Mouse (Mus musculus) intestine, embryonic 14.5 days (tissue): Measurements from ENCODE around the gene Cse1l. TPM values are rescaled to one million over a fixed set of nuclear protein-coding genes. Genes with fewer than 3 reads are reported as not detected.
A peak's percentile ranks its signal among the peaks of the same experiment; 100 is the strongest.

Experiments
- ATAC-seq: fragments of 200-750 bp; cut with Nextera tagmentation; replicated peaks from 2 replicates; pipeline ENCODE4 v1.8.0; 2017; ENCODE audit warnings: low read depth, moderate number of reproducible peaks, moderate TSS enrichment, moderate library complexity; ENCODE audit not compliant: low FRiP score, low TSS enrichment
- DNase-seq: peaks from one replicate; pipeline ENCODE4 v3.0.0-alpha.2; 2018; ENCODE audit warnings: low spot score
- H3K27ac ChIP-seq: fragments of 300-500 bp; sonication (generic); 2 replicates; pipeline ENCODE4 v1.5.1; 2014; ENCODE audit warnings: low read depth, mild to moderate bottlenecking, control low read depth
- H3K27me3 ChIP-seq: fragments of 300-500 bp; sonication (generic); replicated peaks from 2 replicates; pipeline ENCODE4 v1.6.1; 2014; ENCODE audit warnings: low read length, control low read depth; ENCODE audit not compliant: control insufficient read depth, insufficient read depth
- H3K36me3 ChIP-seq: fragments of 300-500 bp; sonication (generic); 2 replicates; pipeline ENCODE4 v1.6.1; 2014; ENCODE audit warnings: low read length, control low read depth; ENCODE audit not compliant: control insufficient read depth, insufficient read depth
- H3K4me1 ChIP-seq: fragments of 300-500 bp; sonication (generic); replicated peaks from 2 replicates; pipeline ENCODE4 v1.6.1; 2014; ENCODE audit warnings: low read length, control low read depth, mixed read lengths; ENCODE audit not compliant: control insufficient read depth, insufficient read depth
- H3K4me2 ChIP-seq: fragments of 300-500 bp; sonication (generic); 2 replicates; pipeline ENCODE4 v1.6.1; 2014; ENCODE audit warnings: low read length
- H3K4me3 ChIP-seq: fragments of 300-500 bp; sonication (generic); 2 replicates; pipeline ENCODE4 v1.5.1; 2014; ENCODE audit warnings: low read depth, low read length, control low read depth, mixed read lengths
- H3K9ac ChIP-seq: fragments of 300-500 bp; sonication (generic); 2 replicates; pipeline ENCODE4 v1.6.1; 2014; ENCODE audit warnings: mild to moderate bottlenecking, low read length
- H3K9me3 ChIP-seq: fragments of 300-500 bp; sonication (generic); 2 replicates; pipeline ENCODE4 v1.6.1; 2016; ENCODE audit warnings: low read length, control low read depth; ENCODE audit not compliant: control insufficient read depth
- WGBS: fragments of 180-500 bp; shearing (Covaris S2); extraction: QIAGEN DNeasy Blood & Tissue Kit; methylation state at CpG from one replicate; pipeline ENCODE4 v1.1.7; 2014; 5-methylcytosine and 5-hydroxymethylcytosine counted together
- polyA plus RNA-seq: library from polyadenylated mRNA; unstranded; fragments of >200 nt; fragmentation: Nextera tagmentation; extraction: Ambion mirVana; gene quantifications from 2 replicates; pipeline ENCODE4 v1.2.1, GENCODE M21; 2014

Gene Cse1l
- polyA plus RNA-seq, result 131 and 145 TPM in 2 replicates

GRCm38 (mm10) chr2:166905711-166906522, at the start of gene Cse1l:
Cse1l (plus strand) TSS chr2:166906040.
- Histone ChIP-seq H3K4me1 (peaks cover 7% of the 10 kb centered on the region), H3K4me2 (peak within 1 kb of the TSS; percentile 80)
- WGBS, result under 1% methylated on average over 78 of the region's 80 CpGs

GRCm38 (mm10) chr2:166856366-166856765, 49.5 kb upstream of the Cse1l start:
- H3K4me2 ChIP-seq, result no peak overlapping the region
- H3K36me3 ChIP-seq, result peaks cover 73% of the 10 kb centered on the region
- H3K4me3 ChIP-seq, result no peak overlapping the region
- 87% methylated on average over 6 of the region's 6 CpGs for WGBS
- H3K9me3 ChIP-seq, result 0 out of 2 replicates have a peak, but pooled peaks cover 3% of the 10 kb centered on the region
- no peaks in the 10 kb centered on the region for H3K27me3 ChIP-seq
- ATAC-seq (no peak), DNase-seq (no peak)
- H3K27ac ChIP-seq, result no peak overlapping the region
- H3K4me1 ChIP-seq, result no peaks in the 10 kb centered on the region
- H3K9ac ChIP-seq, result no peak overlapping the region

More at GRCm38 (mm10) chr2:166905711-166906522, at the start of gene Cse1l:
- peak within 1 kb of the TSS; percentile 98 for H3K27ac ChIP-seq
- H3K4me3 ChIP-seq, result peak within 1 kb of the TSS; percentile 95
- DNase-seq (peak; percentile 99), ATAC-seq (peak; percentile 99)
- H3K27me3 ChIP-seq, result no peaks in the 10 kb centered on the region
- peak within 1 kb of the TSS; percentile 90 for H3K9ac ChIP-seq
- no peaks in the 10 kb centered on the region for H3K9me3 ChIP-seq
- H3K36me3 ChIP-seq, result peaks cover 7% of the 10 kb centered on the region; the same call in 1 of the 2 replicates

DNA sequence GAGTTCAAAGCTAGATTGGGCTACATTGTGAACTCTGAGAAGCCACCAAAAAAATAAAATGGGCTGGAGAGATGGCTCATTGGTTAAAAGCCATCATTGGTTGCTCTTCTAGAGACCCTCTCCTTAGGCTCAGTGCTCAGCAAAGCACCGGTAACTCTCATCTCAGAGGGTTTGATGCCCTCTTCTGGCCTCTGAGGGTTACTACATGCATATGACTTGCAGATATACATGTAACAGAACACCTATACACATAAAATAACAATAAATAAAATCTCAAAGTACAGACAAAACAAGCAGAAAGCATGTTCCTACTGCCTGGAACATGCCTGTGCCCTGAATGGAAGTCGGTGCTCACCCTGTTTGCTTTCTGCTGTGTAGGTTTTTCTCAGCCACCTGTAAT, 48.7 kb upstream of the Cse1l start:
- no peak for DNase-seq
- no peaks in the 10 kb centered on the region for H3K27me3 ChIP-seq
- ATAC-seq, result no peak
- H3K27ac ChIP-seq, result no peak overlapping the region
- H3K9me3 ChIP-seq, result 0 out of 2 replicates have a peak, but pooled peaks cover 2% of the 10 kb centered on the region
- H3K4me1 ChIP-seq, result no peaks in the 10 kb centered on the region
- H3K36me3 ChIP-seq, result peaks cover 73% of the 10 kb centered on the region
- H3K4me2 ChIP-seq, result no peak overlapping the region
- no peak overlapping the region for H3K4me3 ChIP-seq
- no peak overlapping the region for H3K9ac ChIP-seq
- WGBS, result 85% methylated on average over 2 of the region's 2 CpGs

DNA sequence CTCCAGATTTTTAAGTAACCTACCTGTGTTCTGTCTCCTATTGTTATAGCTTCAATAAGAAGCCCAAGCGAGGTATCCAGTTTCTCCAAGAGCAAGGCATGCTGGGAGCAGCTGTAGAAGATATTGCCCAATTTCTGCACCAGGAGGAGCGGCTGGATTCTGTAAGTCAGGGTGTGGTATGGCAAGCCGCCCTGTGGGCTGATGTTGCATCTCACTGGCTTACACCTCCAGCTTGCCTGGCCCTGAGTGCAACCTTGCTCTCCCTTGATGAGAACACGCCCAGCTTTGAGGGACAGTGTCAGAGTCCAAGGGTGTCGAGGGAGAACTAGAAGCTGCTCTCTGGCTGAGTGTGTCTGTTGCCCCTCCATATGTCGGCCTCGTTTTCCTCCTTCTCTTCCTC, 46.6 kb upstream of the Cse1l start:
- Histone ChIP-seq H3K4me2 (no peak overlapping the region), H3K27ac (no peak overlapping the region), H3K4me1 (no peaks in the 10 kb centered on the region), H3K27me3 (no peaks in the 10 kb centered on the region), H3K4me3 (no peak overlapping the region), H3K9me3 (no peaks in the 10 kb centered on the region), H3K36me3 (peaks cover 71% of the 10 kb centered on the region), H3K9ac (no peak overlapping the region)
- ATAC-seq, result no peak
- 86% methylated on average over 7 of the region's 7 CpGs for WGBS
- no peak for DNase-seq

GRCm38 (mm10) chr2:166862505-166862904, 43.3 kb upstream of the Cse1l start:
- H3K4me2 ChIP-seq, result no peak overlapping the region
- no peak overlapping the region for H3K9ac ChIP-seq
- no peak overlapping the region for H3K27ac ChIP-seq
- ATAC-seq, result no peak
- peaks cover 82% of the 10 kb centered on the region for H3K36me3 ChIP-seq
- no peaks in the 10 kb centered on the region for H3K9me3 ChIP-seq
- no peaks in the 10 kb centered on the region for H3K27me3 ChIP-seq
- no peaks in the 10 kb centered on the region for H3K4me1 ChIP-seq
- 74% methylated on average over 3 of the region's 3 CpGs for WGBS
- DNase-seq, result no peak
- H3K4me3 ChIP-seq, result no peak overlapping the region

GRCm38 (mm10) chr2:166865476-166865875, 40.4 kb upstream of the Cse1l start:
- Histone ChIP-seq H3K4me2 (no peak overlapping the region), H3K36me3 (peaks cover 85% of the 10 kb centered on the region), H3K4me1 (no peaks in the 10 kb centered on the region), H3K4me3 (no peak overlapping the region), H3K9me3 (no peaks in the 10 kb centered on the region), H3K27ac (no peak overlapping the region), H3K9ac (no peak overlapping the region), H3K27me3 (no peaks in the 10 kb centered on the region)
- ATAC-seq (no peak), DNase-seq (no peak)
- 86% methylated on average over 10 of the region's 10 CpGs for whole genome bisulfite sequencing

DNA sequence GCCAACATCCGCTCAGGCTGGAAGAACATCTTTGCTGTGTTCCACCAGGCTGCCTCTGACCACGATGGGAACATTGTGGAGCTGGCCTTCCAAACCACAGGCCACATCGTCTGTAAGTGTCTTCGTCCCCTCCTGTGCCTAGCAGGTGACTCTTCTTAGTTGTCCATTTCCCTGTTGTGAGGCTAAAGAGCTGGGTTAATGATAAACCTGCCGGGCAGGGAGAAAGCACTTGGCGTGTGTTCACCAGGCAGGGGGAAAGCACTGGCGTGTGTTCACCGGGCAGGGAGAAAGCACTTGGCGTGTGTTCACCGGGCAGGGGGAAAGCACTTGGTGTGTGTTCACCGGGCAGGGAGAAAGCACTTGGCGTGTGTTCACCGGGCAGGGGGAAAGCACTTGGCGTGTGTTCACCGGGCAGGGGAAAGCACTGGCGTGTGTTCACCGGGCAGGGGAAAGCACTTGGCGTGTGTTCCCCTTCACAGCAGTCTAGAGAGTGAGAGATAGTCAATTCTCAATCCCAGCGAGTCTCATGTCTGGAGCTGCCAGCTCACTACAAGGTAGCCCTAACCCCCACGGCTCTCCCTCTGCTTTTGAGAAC, 35.5 kb upstream of the Cse1l start:
- WGBS, result 79% methylated on average over 20 of the region's 20 CpGs
- H3K27ac ChIP-seq, result no peak overlapping the region
- peaks cover 75% of the 10 kb centered on the region for H3K36me3 ChIP-seq
- H3K4me2 ChIP-seq, result no peak overlapping the region
- no peak overlapping the region for H3K4me3 ChIP-seq
- H3K27me3 ChIP-seq, result no peaks in the 10 kb centered on the region
- H3K4me1 ChIP-seq, result no peaks in the 10 kb centered on the region
- no peak overlapping the region for H3K9ac ChIP-seq
- DNase-seq, result no peak
- ATAC-seq, result no peak
- H3K9me3 ChIP-seq, result no peaks in the 10 kb centered on the region

DNA sequence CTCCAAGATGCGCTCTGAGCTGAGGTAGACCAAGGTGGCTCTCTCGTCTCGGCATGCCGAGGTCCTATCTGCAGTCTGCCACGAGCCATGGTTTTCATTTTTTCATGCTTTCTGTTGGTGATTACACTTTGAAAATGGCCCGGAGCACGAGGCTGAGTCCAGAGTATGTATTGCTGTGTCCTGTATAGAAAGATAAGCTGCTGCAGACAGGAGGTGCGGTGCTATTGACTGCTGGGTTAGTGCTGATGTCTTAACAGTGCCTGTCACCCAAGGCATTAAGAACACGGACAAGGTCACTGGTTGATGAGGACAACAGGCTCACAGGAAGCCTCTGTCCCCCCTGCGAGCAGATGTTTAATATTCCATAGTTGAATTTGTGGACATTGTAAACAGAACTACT, 34.9 kb upstream of the Cse1l start:
- H3K4me2 ChIP-seq, result no peak overlapping the region
- ATAC-seq, result no peak
- H3K4me3 ChIP-seq, result no peak overlapping the region
- H3K4me1 ChIP-seq, result no peaks in the 10 kb centered on the region
- no peak overlapping the region for H3K9ac ChIP-seq
- H3K27ac ChIP-seq, result no peak overlapping the region
- no peak for DNase-seq
- no peaks in the 10 kb centered on the region for H3K9me3 ChIP-seq
- no peaks in the 10 kb centered on the region for H3K27me3 ChIP-seq
- peaks cover 72% of the 10 kb centered on the region for H3K36me3 ChIP-seq
- WGBS, result 80% methylated on average over 10 of the region's 10 CpGs
